Mouse (Mus musculus) CH12.LX (cell line): ENCODE measurements around the gene Olfr705.

ENCODE experiments used
- BHLHE40 ChIP-seq: IDR thresholded peaks from 2 replicates; pipeline ENCODE4 v1.6.1; 2011; ENCODE audit warnings: mild to moderate bottlenecking, low read depth, low read length, improper control_type of control experiment
- CTCF ChIP-seq, 2 experiments: IDR thresholded peaks in 1 of 2; conservative IDR thresholded peaks in 1 of 2; 2 replicates each; pipeline ENCODE4 v1.5.1; 2011 to 2012; ENCODE audit warnings: low read depth in 2 of 2, low read length in 2 of 2, improper control_type of control experiment in 1 of 2, inconsistent platforms in 1 of 2, mild to moderate bottlenecking in 1 of 2, moderate library complexity in 1 of 2
- EP300 ChIP-seq: IDR thresholded peaks from 2 replicates; pipeline ENCODE4 v1.6.1; 2011; ENCODE audit warnings: low read length, improper control_type of control experiment
- POLR2A ChIP-seq: IDR thresholded peaks from 2 replicates; pipeline ENCODE4 v1.6.1; 2011; ENCODE audit warnings: low read depth, mild to moderate bottlenecking, improper control_type of control experiment, low read length
- USF1 ChIP-seq: IDR thresholded peaks from 2 replicates; pipeline ENCODE4 v1.6.1; 2014; ENCODE audit warnings: low read depth, mild to moderate bottlenecking, inconsistent platforms, low read length, improper control_type of control experiment

- TF ChIP-seq CTCF (conservative IDR thresholded peaks at IDR 0.05 in 1 of 2, IDR thresholded peaks at IDR 0.05 in 1 of 2; ENCODE audit: low read depth in 2 of 2, low read length in 2 of 2) (no peak), USF1 (no peak), EP300 (no peak), POLR2A (no peak), BHLHE40 (no peak)
Observed at GRCm38 (mm10) chr7:106888062-106888461, 11.4 kb upstream of the Olfr705 start, which contains the start of gene Olfr706.
